Mouse (Mus musculus) right cerebral cortex, adult 2 months (tissue): ENCODE measurements around the gene Klhdc4.

Experiments
- DNase-seq, 2 experiments: peaks; one replicate each; pipeline ENCODE4 v3.0.0; 2021 to 2022; ENCODE audit warnings: low spot score in 2 of 2

Gene Klhdc4

GRCm38 (mm10) chr8:121849303-121849702, 19.9 kb upstream of the Klhdc4 start:
- DNase-seq: no peak

- DNase-seq: no peak
These were observed 19.1 kb upstream of the Klhdc4 start for GRCm38 (mm10) chr8:121848495-121848894.

GRCm38 (mm10) chr8:121847987-121848386, 18.6 kb upstream of the Klhdc4 start:
- DNase-seq: no peak

DNA sequence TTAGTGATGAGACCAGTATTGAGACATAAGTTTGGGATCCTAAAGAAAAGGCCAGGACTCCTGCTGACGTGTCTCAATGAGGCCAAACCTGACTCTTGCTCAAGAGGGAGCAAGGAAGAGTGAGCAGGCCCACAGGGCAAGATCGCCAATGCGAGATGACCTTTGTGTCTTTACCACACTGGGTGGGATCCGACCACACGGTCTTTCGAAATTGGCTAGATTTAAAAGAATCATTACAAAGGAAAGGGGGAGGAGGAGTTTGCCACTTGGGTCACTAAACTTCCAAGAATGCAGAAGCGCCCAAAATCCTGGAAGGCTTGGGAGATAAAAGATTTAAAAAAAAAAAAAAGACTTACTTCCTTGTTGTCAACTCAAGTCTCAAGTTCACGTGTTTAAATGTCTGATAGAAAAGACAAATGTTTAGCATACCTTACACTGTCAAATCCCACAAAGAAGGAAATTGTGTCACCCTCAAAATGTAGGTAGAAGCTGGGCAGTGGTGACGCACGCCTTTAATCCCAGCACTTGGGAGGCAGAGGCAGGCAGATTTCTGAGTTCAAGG, 18.0 kb upstream of the Klhdc4 start:
- DNase-seq: no peak

GRCm38 (mm10) chr8:121846815-121847214, 17.4 kb upstream of the Klhdc4 start:
- DNase-seq: no peak

- no peak for DNase-seq
These were observed 15.4 kb upstream of the Klhdc4 start for GRCm38 (mm10) chr8:121844765-121845164.

DNA sequence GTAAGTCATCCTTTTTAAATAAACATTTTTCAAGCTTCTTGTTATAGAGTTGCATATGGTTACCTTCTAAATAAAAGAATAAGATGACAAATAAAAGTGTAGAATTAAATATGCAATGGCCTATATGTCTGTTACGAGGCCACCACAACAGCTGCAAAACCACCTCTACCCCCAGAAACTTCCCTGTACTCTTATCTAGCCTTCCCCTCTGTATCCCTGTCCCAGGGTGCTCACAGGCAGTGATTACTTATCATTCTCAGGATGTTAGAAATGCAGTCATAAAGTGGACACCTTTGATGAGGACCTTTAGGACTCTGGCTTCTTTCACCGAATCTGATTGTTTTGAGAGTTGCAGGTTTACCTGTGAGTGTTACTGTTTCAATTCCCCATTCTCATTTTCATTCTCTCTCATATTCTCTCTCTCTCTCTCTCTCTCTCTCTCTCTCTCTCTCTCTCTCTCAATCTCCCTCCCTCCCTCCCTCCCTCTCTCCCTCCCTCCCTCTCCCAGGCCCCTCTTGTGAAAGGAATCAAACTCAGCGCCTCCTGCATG, 13.9 kb upstream of the Klhdc4 start:
- no peak for DNase-seq

- DNase-seq: no peak
These were observed 12.9 kb upstream of the Klhdc4 start for GRCm38 (mm10) chr8:121842064-121842955.

DNA sequence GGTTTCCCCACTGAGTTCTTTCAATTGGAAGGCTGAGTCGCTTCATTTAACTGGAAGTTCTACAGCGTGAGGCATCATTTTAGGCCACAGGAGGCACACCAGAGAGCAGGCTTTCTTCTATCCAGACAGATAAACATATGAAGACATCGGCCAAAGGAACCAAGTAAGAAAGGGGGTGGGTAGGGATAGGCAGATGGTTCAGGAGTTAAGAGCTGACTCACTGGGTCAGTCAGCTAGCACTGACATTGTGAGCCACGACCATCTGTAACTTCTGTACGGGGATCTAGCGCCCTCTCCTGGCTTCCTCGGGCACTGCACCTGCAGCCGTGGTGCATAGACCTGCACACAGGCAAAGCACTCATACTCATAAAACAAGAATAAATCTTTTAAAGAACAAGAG, 11.9 kb upstream of the Klhdc4 start:
- peak; percentile 81 to 85 for DNase-seq

- peak; percentile 87 to 91 for DNase-seq
These were observed 3.1 kb upstream of the Klhdc4 start for GRCm38 (mm10) chr8:121832503-121832902.

DNA sequence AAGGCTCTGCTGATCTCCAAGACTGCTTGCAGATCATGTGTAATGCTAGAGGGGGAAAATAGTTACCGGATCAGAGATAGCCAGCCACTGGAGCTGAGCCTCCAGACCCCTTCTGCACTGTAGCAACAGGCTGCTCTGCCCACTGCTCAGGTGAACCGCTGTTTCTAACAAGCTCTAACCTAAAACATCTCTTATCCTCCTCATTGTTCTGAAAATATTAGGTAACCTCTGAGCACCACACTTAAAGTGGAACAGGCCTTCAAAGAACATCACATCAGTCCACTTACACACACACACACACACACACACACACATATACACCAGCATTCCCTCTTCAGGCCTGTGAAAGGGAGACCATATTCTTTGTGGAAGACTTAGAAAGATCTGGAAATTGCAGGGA, 2.7 kb upstream of the Klhdc4 start:
- no peak for DNase-seq

DNA sequence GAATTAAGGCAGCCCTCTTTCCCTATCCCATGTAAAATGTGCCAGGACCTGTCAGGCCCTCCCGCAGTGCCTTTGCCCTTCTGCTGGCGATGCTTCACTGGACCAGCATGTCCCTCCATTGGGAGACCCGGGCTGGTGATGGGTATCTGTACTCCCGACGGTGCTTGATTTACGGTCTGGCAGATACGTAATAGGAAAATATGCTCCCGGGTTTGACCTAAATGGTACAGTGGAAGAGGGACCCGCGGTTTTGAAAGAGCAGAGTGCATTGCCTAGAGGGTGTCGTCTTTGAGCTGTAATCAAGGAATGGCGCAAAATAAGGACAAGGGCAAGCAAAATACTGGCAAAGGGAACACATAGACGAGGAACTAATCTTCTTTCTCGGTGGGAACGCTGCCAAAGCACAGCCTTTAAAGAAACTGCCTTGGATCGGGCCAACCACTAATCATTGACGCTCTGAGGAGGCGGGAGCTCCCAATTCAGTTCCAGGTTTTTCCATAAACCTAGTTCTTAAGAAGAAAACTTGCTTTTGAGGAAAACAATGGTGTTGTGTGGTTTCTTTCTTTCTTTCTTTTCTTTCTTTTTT, 501 bp upstream of the Klhdc4 start:
- DNase-seq: peak in 1 of 2 experiments; percentile 36

DNA sequence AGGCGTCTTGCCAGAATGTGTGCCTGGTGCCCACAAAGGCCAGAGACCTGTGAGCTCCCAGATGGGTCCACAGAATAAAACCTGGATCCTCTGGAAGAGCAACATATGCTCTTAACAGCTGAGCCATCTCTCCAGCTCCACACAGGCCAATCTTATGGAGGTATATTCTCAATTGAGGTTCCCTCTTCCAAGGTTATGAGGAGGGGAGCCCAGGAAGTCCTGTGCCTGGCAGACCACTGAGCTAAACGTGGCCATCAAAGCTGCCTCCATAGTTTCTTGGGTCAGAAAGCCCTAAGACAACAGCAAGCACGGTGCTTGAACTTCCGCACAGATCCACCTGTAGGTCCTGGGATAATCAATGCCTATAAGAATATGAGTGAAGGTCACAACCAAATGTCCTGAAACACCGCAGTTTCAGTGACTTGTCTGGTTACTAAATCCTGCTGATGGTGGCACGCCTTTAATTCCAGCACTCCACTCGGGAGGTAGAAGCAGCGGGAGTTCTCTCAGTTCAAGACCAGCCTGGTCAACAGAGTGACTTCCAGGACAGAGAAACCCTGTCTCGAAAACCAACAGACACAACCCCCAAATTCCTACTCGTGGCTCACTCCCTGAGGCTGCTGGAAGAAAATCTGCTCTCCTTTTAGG, 869 bp downstream of the Klhdc4 start:
- DNase-seq: no peak

DNA sequence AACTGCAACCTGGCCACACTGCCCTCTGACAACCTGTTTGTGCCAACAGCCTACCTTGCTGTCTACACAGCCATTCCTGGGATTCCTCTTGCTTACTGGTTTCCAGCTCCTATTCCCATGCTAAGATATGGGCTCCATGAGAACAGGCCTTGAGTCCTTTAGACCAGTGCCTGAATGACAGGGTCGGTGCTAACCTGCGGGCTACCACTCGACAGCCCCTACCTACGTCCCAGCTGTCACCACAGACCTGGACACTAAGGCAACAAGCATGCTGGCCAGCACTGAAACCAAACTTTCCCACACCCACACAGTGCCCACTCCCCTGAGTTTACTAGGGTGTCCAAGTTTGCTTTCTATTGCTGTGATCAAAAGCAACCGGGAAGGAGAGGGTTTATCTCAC, 1.6 kb downstream of the Klhdc4 start:
- no peak for DNase-seq

GRCm38 (mm10) chr8:121821770-121822169, 7.6 kb downstream of the Klhdc4 start:
- DNase-seq: no peak

DNA sequence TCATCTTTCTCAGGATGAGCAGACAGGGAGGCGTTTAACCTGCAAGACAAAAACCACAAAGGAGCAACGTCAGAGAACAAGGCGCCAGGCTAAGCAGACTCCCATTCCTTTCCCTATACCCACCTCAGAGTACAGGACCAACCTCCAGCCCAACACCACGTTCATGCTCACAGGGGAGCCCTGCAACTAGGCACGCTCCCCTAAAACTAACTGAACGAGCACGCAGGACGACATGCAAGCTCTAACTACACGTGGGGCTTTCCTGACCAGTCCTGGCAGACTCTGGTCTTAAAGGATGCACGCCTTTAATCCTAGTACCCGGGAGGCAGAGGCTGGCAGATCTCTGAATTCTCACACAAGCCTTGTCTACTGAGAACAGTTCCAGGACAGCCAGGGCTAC, 8.0 kb downstream of the Klhdc4 start:
- no peak for DNase-seq

DNA sequence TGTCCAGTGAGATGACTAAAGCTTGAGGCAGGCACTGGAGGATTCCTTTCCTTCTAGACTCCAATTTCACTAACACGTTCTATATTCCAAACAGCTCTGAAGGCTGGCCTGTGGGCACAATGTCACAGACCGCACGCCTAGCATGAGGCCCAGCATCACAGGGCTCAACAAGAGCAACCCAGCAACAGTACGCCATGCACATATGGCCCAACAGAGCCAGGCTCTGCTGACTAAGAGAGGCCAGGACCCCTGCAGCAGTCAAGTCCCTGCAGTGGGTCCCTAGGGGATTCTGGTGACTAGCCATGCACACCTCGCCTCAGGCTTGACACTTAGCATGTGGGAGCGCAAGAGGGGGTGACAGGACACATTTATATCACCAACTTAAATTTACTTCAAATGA, 8.5 kb downstream of the Klhdc4 start:
- no peak for DNase-seq

- DNase-seq: no peak
These were observed 11.1 kb downstream of the Klhdc4 start for GRCm38 (mm10) chr8:121818226-121818625.

DNA sequence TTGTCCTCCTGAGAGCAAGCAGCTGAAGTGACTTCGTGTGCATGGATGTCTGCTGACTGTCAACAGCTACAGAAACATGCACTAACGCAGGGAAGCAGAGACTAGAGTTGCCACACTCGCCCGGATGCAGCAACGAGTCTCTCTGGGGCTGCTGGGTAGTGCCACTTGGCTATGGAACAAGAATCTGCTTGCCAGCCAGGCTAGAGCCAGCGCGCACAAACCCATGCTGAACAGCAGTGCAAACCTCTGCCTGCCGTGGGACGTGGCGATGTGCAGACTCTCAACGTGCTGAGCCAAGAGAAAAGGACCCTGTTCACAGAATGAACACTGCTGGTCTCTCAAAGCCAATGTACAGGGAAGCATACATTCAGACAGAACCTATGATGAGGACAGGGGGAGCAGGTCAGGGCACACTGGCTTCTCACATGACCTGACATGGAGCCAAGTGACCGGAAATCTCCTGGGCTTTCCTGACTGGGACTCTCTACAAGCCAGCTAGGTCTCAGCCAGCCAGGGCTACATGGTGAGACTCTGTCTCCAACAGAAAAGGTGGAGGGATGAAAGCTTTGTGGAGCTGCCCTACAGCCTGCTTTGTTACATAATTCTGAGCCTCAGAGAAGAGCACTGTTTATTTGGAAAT, 17.3 kb downstream of the Klhdc4 start:
- DNase-seq: no peak

- DNase-seq: no peak
These were observed 17.9 kb downstream of the Klhdc4 start for GRCm38 (mm10) chr8:121811502-121811901.

- DNase-seq: peak; percentile 68 to 69
These were observed 19.7 kb downstream of the Klhdc4 start for GRCm38 (mm10) chr8:121809524-121810155.
